In the genomic region with DNA sequence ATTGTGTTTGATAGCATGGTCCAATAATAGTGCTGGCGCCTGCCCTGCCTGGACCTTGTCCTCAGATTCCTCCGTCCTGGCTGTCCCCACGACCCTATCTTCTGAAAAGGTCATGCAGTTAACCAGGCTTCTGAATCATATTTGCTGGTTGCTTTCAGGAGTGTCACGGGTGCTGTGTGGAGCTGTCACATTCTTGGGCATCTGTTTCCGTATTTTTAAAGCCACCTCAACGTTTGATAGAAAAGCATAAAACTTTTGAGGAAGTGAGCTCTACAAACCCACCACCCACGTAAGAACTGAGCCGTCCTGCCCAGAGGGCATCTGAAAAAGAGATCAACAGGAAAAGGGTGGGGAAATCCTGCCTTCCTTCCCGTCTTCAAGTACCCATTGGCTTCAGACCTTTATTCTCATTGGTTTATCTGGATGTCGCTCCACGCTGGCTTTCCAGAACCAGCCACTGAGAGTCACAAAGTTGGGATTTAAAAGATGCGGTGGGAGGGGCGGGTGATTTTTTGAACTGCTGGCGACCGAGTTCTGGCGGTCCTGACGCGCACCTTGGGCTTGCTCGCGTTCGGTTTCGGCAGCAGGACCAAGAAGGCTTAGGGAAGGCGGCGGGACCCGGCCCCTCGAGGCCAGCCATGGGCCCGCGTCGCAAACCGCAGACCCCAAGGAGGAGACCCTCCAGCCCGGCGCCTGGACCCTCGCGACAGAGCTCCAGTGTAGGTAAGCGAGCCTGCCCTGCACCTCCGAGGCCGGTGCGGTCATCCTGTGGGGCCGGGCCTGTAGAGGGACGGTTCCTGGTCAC, we compare ENCODE assay signal across 8 mouse cellular contexts. TPM values are rescaled to one million over a fixed set of nuclear protein-coding genes. Genes with fewer than 3 reads are reported as not detected.
DNase-seq lines count a peak whose midpoint lies in the region; ATAC-seq lines count a peak whose summit lies in the region.

A gene (plus strand): TSS at position 387 of the 805 bp plus-strand sequence.

- peaks cover 6% of the 10 kb centered on the region for H3K4me1 ChIP-seq in hindbrain, embryonic 15.5 days (replicated peaks)

- peak; percentile 96 for DNase-seq in T-cell, adult 2 months (ENCODE audit: low spot score)
- peak; percentile 79 to 88 for DNase-seq in cerebellum, postnatal 36 days
- peak; percentile 83 to 96 for DNase-seq in frontal cortex, postnatal 36 days (ENCODE audit: low spot score in 2 of 2)
- DNase-seq in left cerebral cortex, adult 11 months (ENCODE audit: low spot score) = peak; percentile 92
- DNase-seq in lung, postnatal 4 days = peak; percentile 89 to 92
- DNase-seq in retina, postnatal 7 days (ENCODE audit: low read depth, low spot score) = peak; percentile 85
- peak; percentile 59 for DNase-seq in urinary bladder, adult 2 months (ENCODE audit: low spot score)

- H3K4me2 ChIP-seq in hindbrain, embryonic 15.5 days = peak within 1 kb of the TSS; percentile 94

- under 1% methylated on average over 40 of the region's 40 CpGs for WGBS in hindbrain, embryonic 15.5 days

- peak; percentile 95 for ATAC-seq in hindbrain, embryonic 15.5 days (ENCODE audit: low FRiP score, low read depth)

- peak within 1 kb of the TSS; percentile 89 for H3K4me3 ChIP-seq in hindbrain, embryonic 15.5 days

- no peaks in the 10 kb centered on the region for H3K9me3 ChIP-seq in hindbrain, embryonic 15.5 days

- H3K9ac ChIP-seq in hindbrain, embryonic 15.5 days = peak within 1 kb of the TSS; percentile 59

- no peaks in the 10 kb centered on the region for H3K36me3 ChIP-seq in hindbrain, embryonic 15.5 days

- no peaks in the 10 kb centered on the region for H3K27me3 ChIP-seq in hindbrain, embryonic 15.5 days

- H3K27ac ChIP-seq in hindbrain, embryonic 15.5 days (replicated peaks) = peak within 1 kb of the TSS; percentile 70

RNA-seq across cellular contexts. Expression of the gene that starts here (rescaled TPM):
- 52.3 and 66.5 TPM in 2 replicates for polyA plus RNA-seq in hindbrain, embryonic 15.5 days (2015; fragmentation: Nextera tagmentation; extraction: Ambion mirVana)
- polyA plus RNA-seq in urinary bladder, adult 2 months (2012; rRNA removed) = 7.9 and 9.9 TPM in 2 replicates

Comparison
In these comparisons a context has a peak if more than half of its experiments do, and no peak if none do; other contexts are left out.
1. Peak in every context shown above with its lines: DNase-seq, ATAC-seq, H3K4me3 ChIP-seq and H3K27ac ChIP-seq.